Mouse (Mus musculus): ENCODE data around the gene E2f6. TPM values are rescaled to one million over a fixed set of nuclear protein-coding genes. Genes with fewer than 3 reads are reported as not detected.

The E2f6 gene
- polyA plus RNA-seq, 1 experiment from 2014 or later = 75.3 TPM

GRCm38 (mm10) chr12:16860533-16860932 lies 49.8 kb downstream of the E2f6 start:
- H3K4me2 ChIP-seq (replicated peaks; ENCODE audit: low read depth, low read length) = no peak overlapping the region
- WGBS = 91% methylated on average over 1 of the region's 1 CpGs

GRCm38 (mm10) chr12:16860961-16861360 lies 50.2 kb downstream of the E2f6 start:
- no peak overlapping the region for H3K4me3 ChIP-seq (ENCODE audit: low read depth, low read length)
- H3K9me3 ChIP-seq (ENCODE audit: control insufficient read depth, low read length) = no peaks in the 10 kb centered on the region; the same call in 1 of the 2 replicates
- ATAC-seq (ENCODE audit: low FRiP score) (no peak), DNase-seq (ENCODE audit: low spot score) (no peak)
- H3K4me1 ChIP-seq (replicated peaks; ENCODE audit: control insufficient read depth, insufficient read depth, low read length) = no peaks in the 10 kb centered on the region
- no peak overlapping the region for H3K9ac ChIP-seq (ENCODE audit: low read depth, low read length)
- no peaks in the 10 kb centered on the region for H3K36me3 ChIP-seq (ENCODE audit: control insufficient read depth, insufficient read depth, low read length)
- no peak overlapping the region for H3K4me2 ChIP-seq (replicated peaks; ENCODE audit: low read depth, low read length)
- WGBS = 71% methylated on average over 3 of the region's 3 CpGs
- H3K27ac ChIP-seq (ENCODE audit: low read depth, low read length) = no peak overlapping the region
- H3K27me3 ChIP-seq (ENCODE audit: control insufficient read depth, insufficient read depth, low read length) = no peaks in the 10 kb centered on the region

More at GRCm38 (mm10) chr12:16860533-16860932, 49.8 kb downstream of the E2f6 start:
- ATAC-seq (ENCODE audit: low FRiP score) (no peak), DNase-seq (ENCODE audit: low spot score) (no peak)
- Histone ChIP-seq H3K9ac (ENCODE audit: low read depth, low read length) (no peak overlapping the region), H3K4me1 (replicated peaks; ENCODE audit: control insufficient read depth, insufficient read depth, low read length) (no peaks in the 10 kb centered on the region), H3K27ac (ENCODE audit: low read depth, low read length) (no peak overlapping the region), H3K27me3 (ENCODE audit: control insufficient read depth, insufficient read depth, low read length) (no peaks in the 10 kb centered on the region), H3K9me3 (ENCODE audit: control insufficient read depth, low read length) (no peaks in the 10 kb centered on the region; the same call in 1 of the 2 replicates), H3K4me3 (ENCODE audit: low read depth, low read length) (no peak overlapping the region), H3K36me3 (ENCODE audit: control insufficient read depth, insufficient read depth, low read length) (no peaks in the 10 kb centered on the region)

DNA sequence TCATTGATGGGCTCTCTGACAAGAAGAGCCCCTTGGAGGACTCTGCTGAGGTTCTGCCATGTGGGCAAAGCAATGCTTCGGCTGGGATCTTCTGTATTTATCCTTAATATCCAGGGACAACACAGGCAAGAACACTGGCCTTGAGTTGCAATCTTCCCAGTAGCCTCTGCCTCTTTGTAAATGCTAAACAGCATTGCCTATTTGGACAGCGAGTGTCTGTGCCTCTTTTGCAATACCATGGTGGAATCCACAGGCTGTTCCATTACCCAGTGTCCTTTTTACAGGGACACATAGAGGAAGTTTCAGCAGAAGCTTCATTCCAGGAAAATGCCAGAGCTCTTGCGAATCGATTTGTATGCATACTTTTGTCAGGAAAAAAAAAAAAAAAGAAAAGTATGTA lies 53.7 kb downstream of the E2f6 start:
- no peak for DNase-seq (ENCODE audit: low spot score)
- no peaks in the 10 kb centered on the region for H3K27me3 ChIP-seq (ENCODE audit: control insufficient read depth, insufficient read depth, low read length)
- 86% methylated on average over 4 of the region's 4 CpGs for WGBS

GRCm38 (mm10) chr12:16865871-16866270 lies 55.1 kb downstream of the E2f6 start:
- no peak for DNase-seq (ENCODE audit: low spot score)
- ATAC-seq (ENCODE audit: low FRiP score) = no peak
- H3K27me3 ChIP-seq (ENCODE audit: control insufficient read depth, insufficient read depth, low read length) = no peaks in the 10 kb centered on the region
- H3K4me2 ChIP-seq (replicated peaks; ENCODE audit: low read depth, low read length) = no peak overlapping the region
- H3K9ac ChIP-seq (ENCODE audit: low read depth, low read length) = no peak overlapping the region
- no peaks in the 10 kb centered on the region for H3K4me1 ChIP-seq (replicated peaks; ENCODE audit: control insufficient read depth, insufficient read depth, low read length)
- no peak overlapping the region for H3K4me3 ChIP-seq (ENCODE audit: low read depth, low read length)
- H3K27ac ChIP-seq (ENCODE audit: low read depth, low read length) = no peak overlapping the region
- no peaks in the 10 kb centered on the region for H3K36me3 ChIP-seq (ENCODE audit: control insufficient read depth, insufficient read depth, low read length)
- no peaks in the 10 kb centered on the region for H3K9me3 ChIP-seq (ENCODE audit: control insufficient read depth, low read length)
- whole genome bisulfite sequencing = 61% methylated on average over 3 of the region's 3 CpGs

More for the DNA sequence above, 53.7 kb downstream of the E2f6 start:
- Histone ChIP-seq H3K36me3 (ENCODE audit: control insufficient read depth, insufficient read depth, low read length) (no peaks in the 10 kb centered on the region), H3K9ac (ENCODE audit: low read depth, low read length) (no peak overlapping the region), H3K9me3 (ENCODE audit: control insufficient read depth, low read length) (no peaks in the 10 kb centered on the region), H3K4me2 (replicated peaks; ENCODE audit: low read depth, low read length) (no peak overlapping the region), H3K27ac (ENCODE audit: low read depth, low read length) (no peak overlapping the region), H3K4me3 (ENCODE audit: low read depth, low read length) (no peak overlapping the region), H3K4me1 (replicated peaks; ENCODE audit: control insufficient read depth, insufficient read depth, low read length) (no peaks in the 10 kb centered on the region)
- no peak for ATAC-seq (ENCODE audit: low FRiP score)

DNA sequence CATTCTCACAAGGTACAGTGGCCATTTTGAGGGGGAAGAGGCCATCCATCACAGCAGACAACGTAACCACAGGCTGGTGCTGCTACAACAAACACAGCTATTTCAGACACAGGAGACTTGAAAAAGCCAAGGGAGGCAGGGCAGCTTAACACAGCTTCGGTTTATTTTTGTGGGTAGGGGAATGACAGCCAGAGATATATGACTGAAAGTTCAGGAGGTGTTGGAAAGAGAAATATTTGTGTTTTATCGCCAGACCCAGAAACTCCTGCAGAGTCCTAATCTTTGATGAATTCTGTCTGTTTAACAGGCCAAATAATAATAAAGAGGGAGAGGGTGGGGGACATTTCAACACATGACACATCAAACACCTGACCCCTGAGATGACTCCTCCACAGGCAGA lies 55.7 kb downstream of the E2f6 start:
- H3K27me3 ChIP-seq (ENCODE audit: control insufficient read depth, insufficient read depth, low read length) = no peaks in the 10 kb centered on the region
- H3K4me1 ChIP-seq (replicated peaks; ENCODE audit: control insufficient read depth, insufficient read depth, low read length) = no peaks in the 10 kb centered on the region
- H3K4me3 ChIP-seq (ENCODE audit: low read depth, low read length) = no peak overlapping the region
- no peak overlapping the region for H3K4me2 ChIP-seq (replicated peaks; ENCODE audit: low read depth, low read length)
- H3K9ac ChIP-seq (ENCODE audit: low read depth, low read length) = no peak overlapping the region
- H3K9me3 ChIP-seq (ENCODE audit: control insufficient read depth, low read length) = no peaks in the 10 kb centered on the region
- no peaks in the 10 kb centered on the region for H3K36me3 ChIP-seq (ENCODE audit: control insufficient read depth, insufficient read depth, low read length)
- no peak for ATAC-seq (ENCODE audit: low FRiP score)
- H3K27ac ChIP-seq (ENCODE audit: low read depth, low read length) = no peak overlapping the region
- WGBS = 50% methylated on average over 3 of the region's 3 CpGs
- no peak for DNase-seq (ENCODE audit: low spot score)

- Histone ChIP-seq H3K27me3 (ENCODE audit: control insufficient read depth, insufficient read depth, low read length) (no peaks in the 10 kb centered on the region), H3K4me1 (replicated peaks; ENCODE audit: control insufficient read depth, insufficient read depth, low read length) (no peaks in the 10 kb centered on the region), H3K36me3 (ENCODE audit: control insufficient read depth, insufficient read depth, low read length) (no peaks in the 10 kb centered on the region), H3K4me2 (replicated peaks; ENCODE audit: low read depth, low read length) (no peak overlapping the region), H3K4me3 (ENCODE audit: low read depth, low read length) (no peak overlapping the region), H3K9me3 (ENCODE audit: control insufficient read depth, low read length) (no peaks in the 10 kb centered on the region), H3K9ac (ENCODE audit: low read depth, low read length) (no peak overlapping the region), H3K27ac (ENCODE audit: low read depth, low read length) (no peak overlapping the region)
- DNase-seq (ENCODE audit: low spot score) (no peak), ATAC-seq (ENCODE audit: low FRiP score) (no peak)
- WGBS = 56% methylated on average over 7 of the region's 7 CpGs
These were observed 56.5 kb downstream of the E2f6 start for GRCm38 (mm10) chr12:16867306-16867705.

DNA sequence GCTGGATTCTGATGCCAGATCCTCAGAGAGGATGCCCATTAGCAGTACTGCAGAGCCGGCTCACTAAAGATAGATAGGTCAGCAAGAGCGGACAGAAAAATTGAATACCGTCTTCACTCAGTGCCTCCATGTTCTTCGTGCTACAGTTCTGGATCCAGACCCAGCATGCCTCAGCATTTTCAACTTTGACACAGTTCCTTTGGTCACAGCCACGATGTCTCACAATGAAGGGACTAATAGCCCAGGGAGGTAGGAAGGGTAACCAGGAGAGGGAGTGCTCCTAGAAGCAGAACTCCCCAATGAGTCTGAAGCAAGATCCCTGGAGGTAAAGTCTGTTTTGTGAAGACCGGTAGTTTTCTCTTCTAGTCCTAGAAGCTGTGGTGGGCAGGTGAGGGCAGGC lies 57.9 kb downstream of the E2f6 start:
- no peaks in the 10 kb centered on the region for H3K9me3 ChIP-seq (ENCODE audit: control insufficient read depth, low read length)
- H3K36me3 ChIP-seq (ENCODE audit: control insufficient read depth, insufficient read depth, low read length) = no peaks in the 10 kb centered on the region
- H3K9ac ChIP-seq (ENCODE audit: low read depth, low read length) = no peak overlapping the region
- H3K27ac ChIP-seq (ENCODE audit: low read depth, low read length) = no peak overlapping the region
- ATAC-seq (ENCODE audit: low FRiP score) (no peak), DNase-seq (ENCODE audit: low spot score) (no peak)
- H3K4me1 ChIP-seq (replicated peaks; ENCODE audit: control insufficient read depth, insufficient read depth, low read length) = no peaks in the 10 kb centered on the region
- no peaks in the 10 kb centered on the region for H3K27me3 ChIP-seq (ENCODE audit: control insufficient read depth, insufficient read depth, low read length)
- H3K4me2 ChIP-seq (replicated peaks; ENCODE audit: low read depth, low read length) = no peak overlapping the region
- WGBS = 86% methylated on average over 6 of the region's 6 CpGs
- no peak overlapping the region for H3K4me3 ChIP-seq (ENCODE audit: low read depth, low read length)

DNA sequence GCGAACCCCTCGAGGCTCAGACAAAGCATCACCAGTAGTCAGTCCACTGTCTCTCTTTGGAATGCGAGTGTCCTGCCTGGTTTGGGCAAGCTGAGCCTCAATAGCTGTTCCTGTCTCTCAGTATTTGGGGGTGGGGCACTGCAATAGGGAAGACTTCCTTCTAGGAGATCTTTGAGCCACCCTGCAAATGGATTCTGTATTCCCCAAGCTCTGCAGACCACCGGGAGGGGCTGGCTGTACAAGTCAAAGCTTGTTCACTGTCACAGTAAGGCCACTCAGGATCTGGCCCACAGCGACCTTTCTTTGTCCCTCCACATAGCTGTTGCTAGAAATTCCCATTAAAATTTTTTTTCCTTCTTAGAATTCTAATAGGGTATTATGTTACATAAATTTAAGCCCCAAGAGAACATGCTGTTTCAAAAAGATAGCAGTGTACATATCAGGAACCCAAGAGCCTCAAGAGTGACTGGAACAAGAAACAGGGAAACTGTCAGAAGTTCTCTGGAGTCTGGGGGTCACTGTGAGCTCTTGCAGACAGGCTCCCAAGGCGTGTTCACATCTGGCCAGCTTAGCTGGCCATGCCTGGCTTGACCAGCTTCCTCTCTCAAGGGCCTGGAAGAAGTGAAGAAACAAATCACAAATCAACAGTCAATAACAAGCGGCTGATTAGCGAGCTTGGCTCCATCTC lies 58.5 kb downstream of the E2f6 start:
- no peaks in the 10 kb centered on the region for H3K9me3 ChIP-seq (ENCODE audit: control insufficient read depth, low read length)
- DNase-seq (ENCODE audit: low spot score) = no peak
- no peak overlapping the region for H3K27ac ChIP-seq (ENCODE audit: low read depth, low read length)
- no peaks in the 10 kb centered on the region for H3K36me3 ChIP-seq (ENCODE audit: control insufficient read depth, insufficient read depth, low read length)
- no peak overlapping the region for H3K4me3 ChIP-seq (ENCODE audit: low read depth, low read length)
- H3K27me3 ChIP-seq (ENCODE audit: control insufficient read depth, insufficient read depth, low read length) = no peaks in the 10 kb centered on the region
- 75% methylated on average over 8 of the region's 8 CpGs for WGBS
- H3K9ac ChIP-seq (ENCODE audit: low read depth, low read length) = no peak overlapping the region
- no peaks in the 10 kb centered on the region for H3K4me1 ChIP-seq (replicated peaks; ENCODE audit: control insufficient read depth, insufficient read depth, low read length)
- no peak for ATAC-seq (ENCODE audit: low FRiP score)
- no peak overlapping the region for H3K4me2 ChIP-seq (replicated peaks; ENCODE audit: low read depth, low read length)

DNA sequence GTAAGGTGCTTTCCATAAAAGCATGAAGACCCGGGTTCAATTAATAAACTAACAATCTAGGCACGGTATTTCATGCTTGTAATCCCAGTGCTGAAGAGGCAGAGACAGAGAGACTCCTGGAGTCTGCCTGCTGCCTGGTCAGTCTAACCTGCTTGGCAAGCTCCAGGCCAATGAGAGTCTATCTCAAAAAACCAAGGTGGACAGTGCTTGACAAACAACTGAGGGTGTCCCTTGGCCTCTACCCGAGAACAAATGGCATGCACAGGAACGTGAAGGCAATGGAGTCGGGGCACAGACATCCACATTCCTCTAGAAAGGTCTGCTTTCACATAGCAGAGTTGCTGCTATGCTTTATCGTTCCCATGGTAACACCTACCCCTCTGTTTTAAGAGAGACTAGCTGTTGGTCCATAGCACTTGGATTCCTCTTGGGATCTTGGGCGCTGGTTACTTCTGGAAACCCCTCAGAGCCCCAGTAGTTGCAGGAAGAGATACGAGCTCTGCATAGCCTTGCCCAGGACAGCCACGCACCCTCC lies 59.2 kb downstream of the E2f6 start:
- Histone ChIP-seq H3K36me3 (ENCODE audit: control insufficient read depth, insufficient read depth, low read length) (no peaks in the 10 kb centered on the region), H3K4me1 (replicated peaks; ENCODE audit: control insufficient read depth, insufficient read depth, low read length) (no peaks in the 10 kb centered on the region), H3K4me2 (replicated peaks; ENCODE audit: low read depth, low read length) (no peak overlapping the region), H3K27me3 (ENCODE audit: control insufficient read depth, insufficient read depth, low read length) (no peaks in the 10 kb centered on the region), H3K9me3 (ENCODE audit: control insufficient read depth, low read length) (no peaks in the 10 kb centered on the region), H3K4me3 (ENCODE audit: low read depth, low read length) (no peak overlapping the region), H3K27ac (ENCODE audit: low read depth, low read length) (no peak overlapping the region), H3K9ac (ENCODE audit: low read depth, low read length) (no peak overlapping the region)
- ATAC-seq (ENCODE audit: low FRiP score) = no peak
- peak; percentile 19 for DNase-seq (ENCODE audit: low spot score)
- WGBS = 55% methylated on average over 9 of the region's 9 CpGs

All from hindbrain, embryonic 11.5 days (tissue).